Mouse (Mus musculus): Measurements from ENCODE around the gene H2-Ab1. TPM values are rescaled to one million over a fixed set of nuclear protein-coding genes. Genes with fewer than 3 reads are reported as not detected.
A peak's percentile ranks its signal among the peaks of the same experiment; 100 is the strongest.

H2-Ab1 gene
- polyA plus RNA-seq, 1 experiment from 2014 or later: 22.9 TPM

GRCm38 (mm10) chr17:34244656-34245055, 12.8 kb upstream of the H2-Ab1 start:
- Histone ChIP-seq H3K27me3 (ENCODE audit: control insufficient read depth, insufficient read depth, low read length) (no peaks in the 10 kb centered on the region), H3K27ac (ENCODE audit: low read depth, low read length) (no peak overlapping the region), H3K4me1 (ENCODE audit: control insufficient read depth, insufficient read depth, low read length) (no peaks in the 10 kb centered on the region), H3K4me2 (replicated peaks; ENCODE audit: low read depth, low read length) (no peak overlapping the region), H3K4me3 (ENCODE audit: low read length) (no peak overlapping the region), H3K9me3 (ENCODE audit: control insufficient read depth, low read length) (peaks cover 4% of the 10 kb centered on the region; the same call in 1 of the 2 replicates), H3K9ac (ENCODE audit: low read depth, low read length) (no peak overlapping the region), H3K36me3 (ENCODE audit: control insufficient read depth, insufficient read depth, low read length) (no peaks in the 10 kb centered on the region)
- WGBS: 78% methylated on average over 4 of the region's 4 CpGs
- ATAC-seq (ENCODE audit: low FRiP score, low TSS enrichment): no peak

- no peaks in the 10 kb centered on the region for H3K4me1 ChIP-seq (ENCODE audit: control insufficient read depth, insufficient read depth, low read length)
- H3K27ac ChIP-seq (ENCODE audit: low read depth, low read length): no peak overlapping the region
- WGBS: 89% methylated on average over 3 of the region's 3 CpGs
- H3K4me2 ChIP-seq (replicated peaks; ENCODE audit: low read depth, low read length): no peak overlapping the region
- H3K9ac ChIP-seq (ENCODE audit: low read depth, low read length): no peak overlapping the region
- no peak overlapping the region for H3K4me3 ChIP-seq (ENCODE audit: low read length)
- no peaks in the 10 kb centered on the region for H3K27me3 ChIP-seq (ENCODE audit: control insufficient read depth, insufficient read depth, low read length)
- no peak for ATAC-seq (ENCODE audit: low FRiP score, low TSS enrichment)
- H3K9me3 ChIP-seq (ENCODE audit: control insufficient read depth, low read length): no peaks in the 10 kb centered on the region
- no peaks in the 10 kb centered on the region for H3K36me3 ChIP-seq (ENCODE audit: control insufficient read depth, insufficient read depth, low read length)
These were observed 10.4 kb upstream of the H2-Ab1 start for GRCm38 (mm10) chr17:34247047-34247446.

- 69% methylated on average over 2 of the region's 2 CpGs for WGBS
- H3K27me3 ChIP-seq (ENCODE audit: control insufficient read depth, insufficient read depth, low read length): no peaks in the 10 kb centered on the region
- no peaks in the 10 kb centered on the region for H3K9me3 ChIP-seq (ENCODE audit: control insufficient read depth, low read length)
These were observed 8.7 kb upstream of the H2-Ab1 start for GRCm38 (mm10) chr17:34248764-34249163.

GRCm38 (mm10) chr17:34249361-34249760, 8.1 kb upstream of the H2-Ab1 start:
- WGBS: 48% methylated on average over 3 of the region's 3 CpGs
- H3K9me3 ChIP-seq (ENCODE audit: control insufficient read depth, low read length): no peaks in the 10 kb centered on the region
- no peak overlapping the region for H3K4me2 ChIP-seq (replicated peaks; ENCODE audit: low read depth, low read length)
- no peak overlapping the region for H3K4me3 ChIP-seq (ENCODE audit: low read length)
- no peaks in the 10 kb centered on the region for H3K36me3 ChIP-seq (ENCODE audit: control insufficient read depth, insufficient read depth, low read length)
- no peaks in the 10 kb centered on the region for H3K4me1 ChIP-seq (ENCODE audit: control insufficient read depth, insufficient read depth, low read length)
- no peaks in the 10 kb centered on the region for H3K27me3 ChIP-seq (ENCODE audit: control insufficient read depth, insufficient read depth, low read length)
- H3K9ac ChIP-seq (ENCODE audit: low read depth, low read length): no peak overlapping the region
- no peak; the same call in 1 of the 2 replicates for ATAC-seq (ENCODE audit: low FRiP score, low TSS enrichment)
- no peak overlapping the region for H3K27ac ChIP-seq (ENCODE audit: low read depth, low read length)

More at GRCm38 (mm10) chr17:34248764-34249163, 8.7 kb upstream of the H2-Ab1 start:
- Histone ChIP-seq H3K4me2 (replicated peaks; ENCODE audit: low read depth, low read length) (no peak overlapping the region), H3K4me3 (ENCODE audit: low read length) (no peak overlapping the region), H3K27ac (ENCODE audit: low read depth, low read length) (no peak overlapping the region), H3K9ac (ENCODE audit: low read depth, low read length) (no peak overlapping the region), H3K4me1 (ENCODE audit: control insufficient read depth, insufficient read depth, low read length) (no peaks in the 10 kb centered on the region), H3K36me3 (ENCODE audit: control insufficient read depth, insufficient read depth, low read length) (no peaks in the 10 kb centered on the region)
- ATAC-seq (ENCODE audit: low FRiP score, low TSS enrichment): no peak

- ATAC-seq (ENCODE audit: low FRiP score, low TSS enrichment): no peak
- Histone ChIP-seq H3K4me3 (ENCODE audit: low read length) (no peak overlapping the region), H3K27me3 (ENCODE audit: control insufficient read depth, insufficient read depth, low read length) (no peaks in the 10 kb centered on the region), H3K9ac (ENCODE audit: low read depth, low read length) (no peak overlapping the region), H3K4me1 (ENCODE audit: control insufficient read depth, insufficient read depth, low read length) (no peaks in the 10 kb centered on the region), H3K4me2 (replicated peaks; ENCODE audit: low read depth, low read length) (no peak overlapping the region), H3K9me3 (ENCODE audit: control insufficient read depth, low read length) (no peaks in the 10 kb centered on the region), H3K36me3 (ENCODE audit: control insufficient read depth, insufficient read depth, low read length) (no peaks in the 10 kb centered on the region), H3K27ac (ENCODE audit: low read depth, low read length) (no peak overlapping the region)
- WGBS: 21% methylated on average over 4 of the region's 4 CpGs
These were observed 7.6 kb upstream of the H2-Ab1 start for GRCm38 (mm10) chr17:34249878-34250277.

GRCm38 (mm10) chr17:34251666-34252065, 5.8 kb upstream of the H2-Ab1 start:
- no peak overlapping the region for H3K4me3 ChIP-seq (ENCODE audit: low read length)
- peak; percentile 88 for ATAC-seq (ENCODE audit: low FRiP score, low TSS enrichment)
- H3K4me2 ChIP-seq (replicated peaks; ENCODE audit: low read depth, low read length): no peak overlapping the region
- 24% methylated on average over 4 of the region's 4 CpGs for WGBS
- no peaks in the 10 kb centered on the region for H3K4me1 ChIP-seq (ENCODE audit: control insufficient read depth, insufficient read depth, low read length)
- no peaks in the 10 kb centered on the region for H3K27me3 ChIP-seq (ENCODE audit: control insufficient read depth, insufficient read depth, low read length)
- no peak overlapping the region for H3K9ac ChIP-seq (ENCODE audit: low read depth, low read length)
- H3K9me3 ChIP-seq (ENCODE audit: control insufficient read depth, low read length): no peaks in the 10 kb centered on the region
- H3K27ac ChIP-seq (ENCODE audit: low read depth, low read length): no peak overlapping the region
- H3K36me3 ChIP-seq (ENCODE audit: control insufficient read depth, insufficient read depth, low read length): no peaks in the 10 kb centered on the region

- no peak overlapping the region for H3K27ac ChIP-seq (ENCODE audit: low read depth, low read length)
- H3K27me3 ChIP-seq (ENCODE audit: control insufficient read depth, insufficient read depth, low read length): no peaks in the 10 kb centered on the region
- no peak overlapping the region for H3K4me2 ChIP-seq (replicated peaks; ENCODE audit: low read depth, low read length)
- no peaks in the 10 kb centered on the region for H3K9me3 ChIP-seq (ENCODE audit: control insufficient read depth, low read length)
- H3K9ac ChIP-seq (ENCODE audit: low read depth, low read length): no peak overlapping the region
- WGBS: 85% methylated on average over 5 of the region's 5 CpGs
- H3K4me1 ChIP-seq (ENCODE audit: control insufficient read depth, insufficient read depth, low read length): no peaks in the 10 kb centered on the region
- no peaks in the 10 kb centered on the region for H3K36me3 ChIP-seq (ENCODE audit: control insufficient read depth, insufficient read depth, low read length)
- no peak for ATAC-seq (ENCODE audit: low FRiP score, low TSS enrichment)
- no peak overlapping the region for H3K4me3 ChIP-seq (ENCODE audit: low read length)
These were observed 988 bp upstream of the H2-Ab1 start for GRCm38 (mm10) chr17:34256501-34256900.

GRCm38 (mm10) chr17:34260551-34260950, 3.1 kb downstream of the H2-Ab1 start:
- Histone ChIP-seq H3K9me3 (ENCODE audit: control insufficient read depth, low read length) (no peaks in the 10 kb centered on the region), H3K36me3 (ENCODE audit: control insufficient read depth, insufficient read depth, low read length) (no peaks in the 10 kb centered on the region), H3K4me1 (ENCODE audit: control insufficient read depth, insufficient read depth, low read length) (peaks cover 12% of the 10 kb centered on the region; the same call in 1 of the 2 replicates), H3K9ac (ENCODE audit: low read depth, low read length) (no peak overlapping the region), H3K27me3 (ENCODE audit: control insufficient read depth, insufficient read depth, low read length) (peaks cover 13% of the 10 kb centered on the region), H3K4me2 (replicated peaks; ENCODE audit: low read depth, low read length) (no peak overlapping the region), H3K27ac (ENCODE audit: low read depth, low read length) (no peak overlapping the region), H3K4me3 (ENCODE audit: low read length) (no peak overlapping the region)
- 70% methylated on average over 5 of the region's 5 CpGs for WGBS
- no peak for ATAC-seq (ENCODE audit: low FRiP score, low TSS enrichment)

- 13% methylated on average over 4 of the region's 4 CpGs for WGBS
- 0 out of 2 replicates have a peak, but pooled peaks have one; percentile 42 for ATAC-seq (ENCODE audit: low FRiP score, low TSS enrichment)
- H3K4me3 ChIP-seq (ENCODE audit: low read length): no peak overlapping the region
- H3K4me2 ChIP-seq (replicated peaks; ENCODE audit: low read depth, low read length): no peak overlapping the region
- peaks cover 13% of the 10 kb centered on the region for H3K27me3 ChIP-seq (ENCODE audit: control insufficient read depth, insufficient read depth, low read length)
- no peak overlapping the region for H3K9ac ChIP-seq (ENCODE audit: low read depth, low read length)
- H3K36me3 ChIP-seq (ENCODE audit: control insufficient read depth, insufficient read depth, low read length): no peaks in the 10 kb centered on the region
- H3K27ac ChIP-seq (ENCODE audit: low read depth, low read length): no peak overlapping the region
- peaks cover 12% of the 10 kb centered on the region; the same call in 1 of the 2 replicates for H3K4me1 ChIP-seq (ENCODE audit: control insufficient read depth, insufficient read depth, low read length)
- H3K9me3 ChIP-seq (ENCODE audit: control insufficient read depth, low read length): no peaks in the 10 kb centered on the region
These were observed 4.0 kb downstream of the H2-Ab1 start for GRCm38 (mm10) chr17:34261502-34261901.

Data from kidney, embryonic 14.5 days (tissue).